Mouse (Mus musculus) midbrain, postnatal 0 days (tissue): ENCODE data around the gene Slc16a10. TPM values are rescaled to one million over a fixed set of nuclear protein-coding genes. Genes with fewer than 3 reads are reported as not detected.

Experiments
- ATAC-seq: fragments of 200-750 bp; cut with Nextera tagmentation; 2 replicates; pipeline ENCODE4 v1.8.0; 2017; ENCODE audit warnings: moderate number of reproducible peaks, mild to moderate bottlenecking, moderate TSS enrichment, moderate library complexity; ENCODE audit not compliant: low FRiP score
- DNase-seq: peaks from one replicate; pipeline ENCODE4 v3.0.0-alpha.2; 2015; ENCODE audit warnings: low spot score
- H3K27ac ChIP-seq: fragments of 300-500 bp; sonication (generic); 2 replicates; pipeline ENCODE4 v1.5.1; 2014; ENCODE audit warnings: low read depth, mild to moderate bottlenecking, low read length, mixed read lengths
- H3K27me3 ChIP-seq: fragments of 300-500 bp; sonication (generic); 2 replicates; pipeline ENCODE4 v1.6.1; 2014; ENCODE audit warnings: low read length, control low read depth, mixed read lengths; ENCODE audit not compliant: insufficient read depth
- H3K36me3 ChIP-seq: fragments of 300-500 bp; sonication (generic); 2 replicates; pipeline ENCODE4 v1.6.1; 2014; ENCODE audit warnings: low read length, control low read depth, mixed read lengths; ENCODE audit not compliant: insufficient read depth
- H3K4me1 ChIP-seq: fragments of 300-500 bp; sonication (generic); 2 replicates; pipeline ENCODE4 v1.6.1; 2014; ENCODE audit warnings: mild to moderate bottlenecking, control low read depth, antibody characterized with exemption, low read length, mixed read lengths; ENCODE audit not compliant: insufficient read depth
- H3K4me2 ChIP-seq: fragments of 300-500 bp; sonication (generic); 2 replicates; pipeline ENCODE4 v1.6.1; 2014; ENCODE audit warnings: low read depth, mild to moderate bottlenecking, low read length, mixed read lengths; ENCODE audit not compliant: poor library complexity, severe bottlenecking
- H3K4me3 ChIP-seq: fragments of 300-500 bp; sonication (generic); 2 replicates; pipeline ENCODE4 v1.5.1; 2014; ENCODE audit warnings: low read depth, mild to moderate bottlenecking, low read length, moderate library complexity
- H3K9ac ChIP-seq: fragments of 300-500 bp; sonication (generic); replicated peaks from 2 replicates; pipeline ENCODE4 v1.6.1; 2014; ENCODE audit warnings: mild to moderate bottlenecking, low read length, moderate library complexity, mixed read lengths; ENCODE audit not compliant: poor library complexity, severe bottlenecking
- H3K9me3 ChIP-seq: fragments of 300-500 bp; sonication (generic); 2 replicates; pipeline ENCODE4 v1.6.1; 2016; ENCODE audit warnings: low read length, control low read depth
- CTCF ChIP-seq: IDR thresholded peaks from 2 replicates; pipeline ENCODE4 v1.5.1; 2016; ENCODE audit warnings: antibody characterized with exemption, mild to moderate bottlenecking
- WGBS: fragments of 180-500 bp; shearing (Covaris S2); extraction: QIAGEN DNeasy Blood & Tissue Kit; methylation state at CpG from one replicate; pipeline ENCODE4 v1.1.7; 2014; 5-methylcytosine and 5-hydroxymethylcytosine counted together
- polyA plus RNA-seq: library from polyadenylated mRNA; unstranded; fragments of >200 nt; fragmentation: Nextera tagmentation; extraction: Ambion mirVana; gene quantifications from 2 replicates; pipeline ENCODE4 v1.2.1, GENCODE M21; 2015
- total RNA-seq: library from RNA; depleted of rRNA; stranded (reverse); fragments of >200 nt; gene quantifications from 2 replicates; pipeline ENCODE4 v1.2.3, GENCODE M21; 2014

The Slc16a10 gene
- total and polyA plus RNA-seq, 2 experiments from 2014 or later = 2.2 TPM

GRCm38 (mm10) chr10:40051997-40052396 is 90.1 kb downstream of the Slc16a10 start:
- no peak for TF ChIP-seq CTCF
- Histone ChIP-seq H3K27ac (no peak overlapping the region), H3K27me3 (no peaks in the 10 kb centered on the region), H3K4me1 (no peaks in the 10 kb centered on the region), H3K4me2 (no peak overlapping the region), H3K36me3 (no peaks in the 10 kb centered on the region), H3K9me3 (no peaks in the 10 kb centered on the region), H3K9ac (no peak overlapping the region), H3K4me3 (no peak overlapping the region)
- no peak for ATAC-seq
- 89% methylated on average over 3 of the region's 3 CpGs for WGBS
- DNase-seq = no peak

- 93% methylated on average over 2 of the region's 2 CpGs for WGBS
- DNase-seq (no peak), ATAC-seq (no peak)
- Histone ChIP-seq H3K4me3 (no peak overlapping the region), H3K9ac (no peak overlapping the region), H3K27me3 (no peaks in the 10 kb centered on the region), H3K4me2 (no peak overlapping the region), H3K36me3 (no peaks in the 10 kb centered on the region), H3K9me3 (no peaks in the 10 kb centered on the region), H3K27ac (no peak overlapping the region), H3K4me1 (no peaks in the 10 kb centered on the region)
- no peak for TF ChIP-seq CTCF
These were observed 91.3 kb downstream of the Slc16a10 start for GRCm38 (mm10) chr10:40050763-40051162.

- H3K36me3 ChIP-seq = no peaks in the 10 kb centered on the region
- no peak overlapping the region for H3K9ac ChIP-seq
- 8% methylated on average over 4 of the region's 4 CpGs for WGBS
- no peaks in the 10 kb centered on the region for H3K9me3 ChIP-seq
- H3K4me3 ChIP-seq = no peak overlapping the region
- DNase-seq (no peak), ATAC-seq (no peak)
- no peak overlapping the region for H3K4me2 ChIP-seq
- TF ChIP-seq CTCF = peak; percentile 60
- no peaks in the 10 kb centered on the region for H3K4me1 ChIP-seq
- no peak overlapping the region for H3K27ac ChIP-seq
- H3K27me3 ChIP-seq = no peaks in the 10 kb centered on the region
These were observed 100.7 kb downstream of the Slc16a10 start for GRCm38 (mm10) chr10:40041339-40041738.

- H3K4me3 ChIP-seq = peak overlapping the region; percentile 13; the same call in 1 of the 2 replicates
- 47% methylated on average over 24 of the region's 24 CpGs for WGBS
- no peaks in the 10 kb centered on the region for H3K9me3 ChIP-seq
- H3K4me1 ChIP-seq = no peaks in the 10 kb centered on the region
- H3K4me2 ChIP-seq = peak overlapping the region; percentile 27
- no peaks in the 10 kb centered on the region for H3K27me3 ChIP-seq
- peak overlapping the region; percentile 44 for H3K27ac ChIP-seq
- DNase-seq = peak; percentile 70
- peak overlapping the region; percentile 33; the same call in 1 of the 2 replicates for H3K9ac ChIP-seq
- TF ChIP-seq CTCF = no peak
- ATAC-seq = peak; percentile 80
- H3K36me3 ChIP-seq = no peaks in the 10 kb centered on the region
These were observed 105.1 kb downstream of the Slc16a10 start for GRCm38 (mm10) chr10:40036686-40037560.

- Histone ChIP-seq H3K4me3 (no peak overlapping the region), H3K4me1 (no peaks in the 10 kb centered on the region), H3K36me3 (no peaks in the 10 kb centered on the region), H3K27me3 (no peaks in the 10 kb centered on the region), H3K9ac (no peak overlapping the region), H3K4me2 (no peak overlapping the region), H3K27ac (no peak overlapping the region), H3K9me3 (no peaks in the 10 kb centered on the region)
- WGBS = 95% methylated on average over 6 of the region's 6 CpGs
- no peak for DNase-seq
- no peak for TF ChIP-seq CTCF
- no peak for ATAC-seq
These were observed 107.1 kb downstream of the Slc16a10 start for GRCm38 (mm10) chr10:40034956-40035355.

- no peaks in the 10 kb centered on the region for H3K27me3 ChIP-seq
- H3K4me3 ChIP-seq = no peak overlapping the region
- no peaks in the 10 kb centered on the region for H3K36me3 ChIP-seq
- ATAC-seq = no peak
- TF ChIP-seq CTCF = no peak
- H3K4me2 ChIP-seq = no peak overlapping the region
- H3K9me3 ChIP-seq = no peaks in the 10 kb centered on the region
- 100% methylated on average over 2 of the region's 2 CpGs for WGBS
- H3K9ac ChIP-seq = no peak overlapping the region
- no peaks in the 10 kb centered on the region for H3K4me1 ChIP-seq
- no peak for DNase-seq
- H3K27ac ChIP-seq = no peak overlapping the region
These were observed 109.2 kb downstream of the Slc16a10 start for GRCm38 (mm10) chr10:40032897-40033296.
